Mouse (Mus musculus): Measurements from ENCODE around the gene Srbd1.
A peak's percentile ranks its signal among the peaks of the same experiment; 100 is the strongest.

Gene Srbd1

GRCm38 (mm10) chr17:86035146-86035545 is 109.8 kb downstream of the Srbd1 start:
- no peak for DNase-seq (ENCODE audit: low spot score in 2 of 2)

- no peak for DNase-seq (ENCODE audit: low spot score in 2 of 2)
Measured at GRCm38 (mm10) chr17:86034641-86035040, 110.3 kb downstream of the Srbd1 start.

DNA sequence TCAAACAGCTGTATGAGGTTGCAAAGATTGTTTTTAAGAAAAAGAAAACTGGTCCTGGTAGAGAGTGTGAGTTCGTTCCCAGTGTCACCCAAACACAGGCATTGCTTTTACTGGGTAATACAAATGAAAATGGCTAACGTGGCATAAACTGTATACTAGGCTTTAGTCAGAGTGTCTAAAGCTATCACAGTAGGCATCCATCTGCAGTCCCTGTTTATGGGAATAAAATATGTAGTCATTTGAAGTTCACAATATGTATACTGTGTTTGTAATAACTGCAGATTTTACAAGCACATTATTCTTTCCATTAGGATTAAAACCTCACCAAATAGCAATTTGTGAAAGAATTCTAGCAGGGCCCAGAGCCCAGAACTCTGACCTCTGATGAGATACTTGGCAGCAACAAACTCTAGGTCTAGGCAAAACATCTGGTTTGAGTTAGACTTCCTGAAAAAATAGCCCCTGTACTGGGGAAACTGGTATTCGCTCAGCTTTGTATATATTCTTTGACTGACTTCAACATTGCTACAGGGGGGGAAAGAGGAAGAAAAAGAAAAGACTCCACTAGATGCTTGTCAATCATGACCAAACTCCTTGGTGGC is 112.8 kb downstream of the Srbd1 start:
- DNase-seq (ENCODE audit: low spot score in 2 of 2) = no peak

DNA sequence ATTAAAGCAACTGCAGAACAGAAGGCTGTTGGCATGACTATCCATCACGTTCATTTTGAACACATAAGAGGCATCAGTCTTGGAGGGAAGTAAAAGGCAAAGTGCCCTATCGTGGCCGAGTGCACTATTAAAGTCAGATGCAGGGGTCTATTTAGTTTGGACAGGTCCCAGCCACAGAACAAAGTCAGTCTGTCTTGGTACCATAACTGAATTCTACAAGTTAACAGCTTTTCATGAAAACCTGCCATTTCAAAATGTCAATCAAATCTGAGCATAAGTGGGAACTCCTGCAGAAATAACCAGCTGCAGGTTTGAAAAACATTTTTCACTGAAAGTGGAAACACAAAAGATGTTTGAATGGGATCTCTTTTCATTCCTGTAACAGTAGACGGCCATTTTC is 115.0 kb downstream of the Srbd1 start:
- DNase-seq (ENCODE audit: low spot score in 2 of 2) = no peak

DNA sequence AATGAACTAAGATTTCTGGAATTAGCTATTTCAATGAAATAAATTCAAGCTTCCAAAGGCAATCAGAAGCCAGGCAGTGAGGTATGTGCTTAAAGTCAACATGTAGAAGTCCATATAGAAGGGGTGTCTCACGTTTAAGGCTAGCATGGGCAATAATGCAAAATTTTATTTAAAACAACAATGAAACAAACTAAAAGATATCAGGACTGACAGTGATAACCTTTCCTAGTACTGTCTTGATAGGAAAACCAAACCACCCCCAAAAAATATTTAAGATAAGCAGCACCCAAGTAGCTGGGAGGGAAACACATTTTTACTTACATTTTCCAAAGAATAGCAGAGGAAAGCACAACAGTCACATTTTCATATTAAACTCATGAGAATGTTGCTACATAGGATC is 115.8 kb downstream of the Srbd1 start:
- DNase-seq (ENCODE audit: low spot score in 2 of 2) = no peak

- no peak for DNase-seq (ENCODE audit: low spot score in 2 of 2)
Measured at GRCm38 (mm10) chr17:86027577-86028199, 117.3 kb downstream of the Srbd1 start.

- no peak for DNase-seq (ENCODE audit: low spot score in 2 of 2)
Measured at GRCm38 (mm10) chr17:86024589-86024988, 120.4 kb downstream of the Srbd1 start.

DNA sequence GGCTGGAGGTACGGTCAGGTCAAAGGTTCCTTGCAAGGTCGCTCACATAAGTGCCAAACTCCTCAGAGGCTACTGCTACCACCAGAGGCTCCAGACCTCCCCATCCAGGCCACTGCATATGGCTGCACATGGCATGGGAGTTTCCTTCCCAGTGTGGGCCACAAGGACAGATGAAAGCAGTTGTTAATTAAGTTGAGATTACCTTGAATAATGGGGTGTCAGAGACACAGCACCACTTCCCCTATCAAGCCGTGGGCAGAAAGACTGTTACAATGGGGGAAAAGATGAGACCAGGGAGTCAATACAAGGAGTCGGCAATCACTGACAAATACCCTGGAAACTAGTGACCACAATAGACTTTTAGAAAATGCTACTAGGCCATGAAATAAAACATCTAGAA is 122.6 kb downstream of the Srbd1 start:
- DNase-seq (ENCODE audit: low spot score in 2 of 2) = no peak

GRCm38 (mm10) chr17:86021815-86022214 is 123.2 kb downstream of the Srbd1 start:
- DNase-seq (ENCODE audit: low spot score in 2 of 2) = no peak

DNA sequence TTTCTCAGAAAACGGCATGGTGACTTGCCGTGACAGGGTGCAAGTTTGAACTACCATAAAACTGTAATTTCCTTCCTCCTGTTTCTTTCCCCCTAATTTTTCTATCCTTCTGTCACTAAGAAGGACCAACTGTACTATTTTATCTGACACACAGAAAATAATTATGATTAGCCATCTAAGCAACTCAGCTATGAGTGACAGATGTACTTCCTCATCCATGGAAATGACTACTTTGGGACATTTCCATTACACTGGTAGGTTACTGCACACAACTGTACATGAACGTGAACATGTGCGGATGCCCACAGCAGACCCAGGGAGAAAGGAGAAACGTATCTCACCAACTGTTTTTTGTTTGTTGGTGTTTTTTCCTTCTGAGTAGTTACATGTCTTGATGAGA is 123.7 kb downstream of the Srbd1 start:
- DNase-seq (ENCODE audit: low spot score in 2 of 2) = no peak

DNA sequence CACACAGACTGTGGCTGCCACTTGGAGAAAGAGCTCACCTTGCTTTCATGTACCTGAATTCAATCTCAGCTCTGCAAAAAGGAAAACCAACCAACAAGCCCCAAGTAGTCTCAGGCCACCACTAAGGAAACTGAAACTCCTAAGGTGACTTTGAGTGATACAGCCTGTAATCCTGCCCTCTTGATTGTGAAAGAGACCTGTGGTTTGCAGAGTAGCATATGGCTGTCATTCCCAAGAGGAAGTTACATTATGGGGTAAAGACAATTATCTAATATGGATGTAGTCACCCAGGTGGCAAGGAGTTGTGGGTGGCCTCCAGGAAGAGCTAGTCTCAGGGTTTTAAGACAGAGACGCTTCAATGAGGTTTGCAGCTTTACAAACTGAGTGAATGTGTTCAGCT is 125.2 kb downstream of the Srbd1 start:
- no peak for DNase-seq (ENCODE audit: low spot score in 2 of 2)

GRCm38 (mm10) chr17:86014246-86014645 is 130.7 kb downstream of the Srbd1 start:
- no peak for DNase-seq (ENCODE audit: low spot score in 2 of 2)

GRCm38 (mm10) chr17:86012576-86012975 is 132.4 kb downstream of the Srbd1 start:
- DNase-seq (ENCODE audit: low spot score in 2 of 2) = no peak

GRCm38 (mm10) chr17:86011849-86012248 is 133.1 kb downstream of the Srbd1 start:
- DNase-seq (ENCODE audit: low spot score in 2 of 2) = no peak

- DNase-seq (ENCODE audit: low spot score in 2 of 2) = no peak
Measured at GRCm38 (mm10) chr17:86008401-86008800, 136.6 kb downstream of the Srbd1 start.

- DNase-seq (ENCODE audit: low spot score in 2 of 2) = no peak
Measured at GRCm38 (mm10) chr17:86002113-86002512, 142.9 kb downstream of the Srbd1 start.

DNA sequence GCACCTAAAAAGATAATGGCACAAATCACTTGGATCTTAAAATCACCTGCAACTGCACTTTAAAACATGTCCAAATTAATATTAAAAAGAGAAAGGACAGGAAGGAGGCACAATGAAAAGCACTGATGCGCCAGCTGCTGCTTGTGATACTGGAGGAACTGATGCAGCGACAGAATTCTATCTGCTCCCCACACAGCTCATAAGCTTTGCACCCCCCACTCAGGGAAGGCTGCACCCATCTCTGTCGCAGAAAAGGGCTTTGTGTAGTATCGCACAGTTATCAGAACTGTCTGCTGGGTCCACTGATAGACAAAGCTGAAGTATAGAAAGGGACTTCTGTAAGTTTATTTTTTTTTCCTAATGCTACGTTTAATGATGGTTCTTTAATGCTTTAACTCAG is 143.3 kb downstream of the Srbd1 start:
- DNase-seq (ENCODE audit: low spot score in 2 of 2) = no peak

GRCm38 (mm10) chr17:85995727-85996126 is 149.2 kb downstream of the Srbd1 start:
- DNase-seq (ENCODE audit: low spot score in 2 of 2) = peak in 1 of 2 experiments; percentile 3

DNA sequence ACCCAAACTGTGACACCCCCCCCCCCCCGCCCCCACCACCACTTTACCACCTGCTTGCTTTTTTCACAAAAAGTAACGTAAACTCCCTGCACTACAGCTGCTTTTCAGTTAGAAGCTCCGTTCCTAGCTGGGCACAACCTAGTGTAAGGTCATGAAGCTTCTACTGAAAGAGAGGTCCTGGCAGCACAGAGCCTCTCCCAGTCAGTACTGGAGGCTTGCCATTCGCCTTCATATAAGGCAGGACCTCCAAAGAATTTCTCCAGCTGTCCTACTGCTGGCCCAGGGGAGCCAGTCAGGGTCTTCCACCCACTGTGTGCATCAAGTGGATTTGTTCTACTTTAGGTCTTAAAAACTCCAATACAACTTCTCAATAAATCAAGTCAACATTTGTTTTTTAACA is 149.9 kb downstream of the Srbd1 start:
- DNase-seq (ENCODE audit: low spot score in 2 of 2) = no peak

DNA sequence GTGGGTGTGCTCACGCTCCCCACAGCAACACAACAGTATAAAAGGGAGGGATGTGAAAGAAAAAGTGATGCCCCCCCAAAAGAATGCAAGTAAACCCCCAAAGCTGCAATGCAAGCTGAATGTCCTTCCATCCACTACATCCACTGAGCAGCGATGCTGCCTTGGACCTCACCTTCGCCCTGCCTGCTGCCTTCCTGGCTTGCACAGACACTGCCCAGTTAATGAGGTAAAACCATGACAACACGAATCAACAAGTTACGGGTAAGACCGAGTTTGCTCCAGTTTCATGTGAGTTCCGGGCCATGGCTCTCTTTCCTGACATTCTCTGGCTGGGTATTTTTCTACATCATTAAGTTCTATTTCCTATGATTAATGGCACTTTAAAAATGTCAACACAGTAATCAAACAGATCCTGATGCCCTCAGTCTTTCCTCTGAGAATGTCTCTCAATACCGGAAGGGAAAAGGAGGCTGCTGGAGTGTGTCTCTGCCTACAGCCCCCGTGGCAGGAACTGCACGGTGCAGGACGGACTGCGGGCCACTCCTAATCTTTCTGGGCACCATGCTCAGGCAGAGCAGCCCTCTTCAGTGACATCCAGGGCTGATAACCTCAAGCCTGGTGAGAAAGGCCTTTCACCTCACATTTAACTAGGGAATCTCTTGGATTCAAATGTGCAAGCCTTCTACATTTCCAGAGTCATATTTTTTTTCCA is 155.8 kb downstream of the Srbd1 start:
- no peak for DNase-seq (ENCODE audit: low spot score in 2 of 2)

DNA sequence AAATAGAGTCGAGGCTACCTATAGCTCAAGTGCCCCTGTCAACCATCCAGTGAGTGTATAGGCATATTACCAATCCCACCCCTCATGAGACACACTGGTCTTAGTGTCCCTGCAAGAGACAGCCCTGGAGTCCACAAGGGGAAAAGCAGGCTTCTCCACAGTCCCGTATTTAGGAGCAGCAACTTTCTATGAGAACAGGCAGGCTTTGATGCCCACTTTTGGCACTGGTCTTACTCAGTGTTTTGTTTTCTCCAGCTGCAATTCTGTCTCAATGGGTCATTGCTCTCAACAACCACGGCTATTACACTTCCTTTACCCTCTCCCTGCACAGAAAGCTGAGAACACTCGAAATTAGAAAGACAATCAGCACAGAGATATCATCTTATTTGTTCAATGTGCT is 157.4 kb downstream of the Srbd1 start:
- no peak for DNase-seq (ENCODE audit: low spot score in 2 of 2)

DNA sequence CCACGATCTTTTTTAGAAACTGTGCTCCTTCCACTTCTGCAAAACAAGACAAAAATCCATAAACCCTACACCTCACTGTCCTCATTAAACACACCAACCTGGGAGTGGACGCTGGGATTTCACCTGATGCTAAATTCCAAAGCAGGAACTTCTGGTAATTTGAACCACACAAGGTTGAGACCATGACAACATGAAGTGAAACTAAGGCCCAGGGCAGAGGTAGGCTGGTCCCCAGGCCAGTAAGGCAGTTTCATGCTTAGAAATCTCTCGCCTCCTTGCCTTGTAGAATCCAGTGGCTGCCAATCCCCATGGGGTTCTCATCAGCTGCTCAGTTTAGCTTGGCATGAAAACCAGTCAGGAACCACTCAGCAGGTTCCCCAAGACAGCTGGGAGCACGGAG is 158.4 kb downstream of the Srbd1 start:
- DNase-seq (ENCODE audit: low spot score in 2 of 2) = no peak

DNA sequence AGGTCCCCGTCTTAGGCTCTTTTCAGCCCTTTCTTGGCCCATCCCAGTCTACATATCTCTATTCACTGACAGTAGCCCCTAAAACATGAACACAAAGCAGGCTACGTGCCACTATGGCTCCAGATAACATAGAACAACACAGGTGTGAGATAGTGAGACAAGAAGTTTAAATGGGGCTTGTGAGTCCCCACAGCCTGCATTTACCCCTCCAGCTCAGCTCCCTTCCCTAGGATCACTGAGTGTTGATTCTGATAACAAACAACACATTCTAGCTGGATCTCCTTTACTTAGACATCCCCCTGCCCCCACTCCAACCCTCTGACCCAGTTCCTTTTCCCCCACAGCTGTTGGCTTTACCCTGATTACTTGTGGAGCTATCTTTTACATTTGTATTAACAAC is 158.8 kb downstream of the Srbd1 start:
- DNase-seq (ENCODE audit: low spot score in 2 of 2) = no peak
